Mouse (Mus musculus): Measurements from ENCODE around the gene Hspa12a.

Hspa12a gene

DNA sequence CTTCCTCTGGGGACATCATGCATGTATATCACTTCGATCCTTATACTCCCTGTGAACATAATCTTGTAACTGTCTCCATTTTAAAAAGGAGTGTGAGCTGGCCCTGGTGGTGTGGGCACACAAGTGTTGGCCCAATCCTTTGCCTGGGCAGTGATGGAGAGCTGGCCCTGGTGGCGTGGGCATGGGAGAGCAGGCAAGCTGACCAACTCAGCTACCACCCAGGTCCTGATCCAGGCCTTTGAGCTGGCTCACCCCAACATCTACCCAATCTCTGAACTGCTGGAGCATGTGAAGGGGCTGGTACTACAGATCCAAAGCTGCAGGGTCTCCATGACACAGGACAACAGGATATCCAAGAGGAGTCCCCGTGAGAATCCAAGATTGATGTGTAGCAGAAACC, 120.2 kb downstream of the Hspa12a start:
- no peak for DNase-seq (ENCODE audit: low spot score in 2 of 2)

DNA sequence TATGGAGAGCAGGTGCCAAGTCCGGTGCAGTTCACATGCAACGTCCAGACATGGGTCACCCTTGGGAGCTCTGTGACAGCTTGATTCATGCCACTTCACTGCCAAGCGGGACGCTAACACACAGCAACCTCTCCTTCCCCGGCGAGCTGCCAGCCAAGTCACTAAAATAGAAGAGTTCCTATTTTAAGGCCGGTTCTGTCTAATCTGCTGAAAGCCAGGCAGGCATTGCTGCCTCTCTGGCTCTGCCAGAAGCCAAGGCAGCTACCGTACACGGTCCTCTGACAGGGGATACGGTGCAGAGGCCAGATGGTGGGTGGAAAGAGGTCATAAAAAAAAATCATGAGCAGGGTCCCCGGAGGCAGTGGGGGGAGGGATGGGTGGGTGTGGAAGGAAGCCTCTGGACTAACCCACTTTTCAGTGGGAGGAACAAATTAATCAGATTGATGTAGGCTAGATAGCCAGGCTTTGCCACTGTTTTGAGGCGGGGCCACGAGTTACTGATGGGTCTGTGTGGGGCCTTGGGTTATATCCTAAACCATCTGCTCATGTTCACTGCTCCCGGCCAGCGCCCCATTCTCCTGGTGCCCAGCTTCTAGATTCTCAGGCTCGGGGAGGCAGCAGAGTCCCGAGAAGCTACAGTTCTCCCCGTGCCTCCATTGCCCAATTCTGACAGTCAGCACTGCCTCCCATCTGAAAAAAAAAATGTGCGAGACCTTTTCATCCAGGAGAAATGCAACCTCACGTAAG, 120.8 kb downstream of the Hspa12a start:
- DNase-seq (ENCODE audit: low spot score in 2 of 2), result no peak

DNA sequence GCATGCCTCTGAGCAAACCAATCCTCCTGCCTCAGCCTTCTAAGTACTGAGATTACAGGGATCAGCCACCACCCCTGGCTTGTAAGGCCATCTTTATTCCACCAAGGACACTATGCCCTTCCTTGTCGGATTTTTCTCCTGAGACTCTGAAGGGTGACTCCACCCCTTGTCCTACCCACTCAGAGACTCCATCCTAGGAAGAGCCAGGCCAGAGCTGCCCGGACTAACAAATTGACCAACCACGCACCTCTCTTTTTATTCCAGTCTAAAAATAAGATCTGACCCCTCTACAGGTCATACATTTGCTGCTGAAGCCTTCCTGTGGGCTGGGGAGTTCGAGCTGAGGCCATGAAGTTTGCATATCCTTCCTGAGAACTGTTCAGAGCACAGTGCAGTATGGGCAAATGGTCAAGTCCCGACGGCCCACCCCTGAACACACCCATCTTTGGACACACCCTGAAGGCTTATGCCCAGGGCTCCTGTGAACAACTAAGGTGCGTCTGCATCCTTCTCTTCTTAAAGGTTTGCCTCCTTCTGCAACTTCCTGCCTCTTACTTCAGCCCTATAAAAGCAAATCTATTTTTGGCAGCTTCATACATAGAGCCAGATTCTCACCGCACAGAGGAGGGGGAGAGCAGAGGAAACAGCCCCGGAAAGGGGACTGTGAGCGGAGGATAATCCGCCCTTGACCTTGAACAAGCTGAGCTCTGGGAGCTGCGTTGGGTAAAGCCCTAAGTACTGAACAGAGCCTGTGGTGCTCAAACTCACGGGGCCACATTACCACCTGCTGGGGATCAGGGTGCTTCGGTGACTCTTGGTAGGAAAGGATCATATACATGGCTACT, 124.7 kb downstream of the Hspa12a start:
- peak; percentile 30 to 36 for DNase-seq (ENCODE audit: low spot score in 2 of 2)

- DNase-seq (ENCODE audit: low spot score in 2 of 2), result no peak
Observed at GRCm38 (mm10) chr19:58817398-58817797, 126.1 kb downstream of the Hspa12a start.

- DNase-seq (ENCODE audit: low spot score in 2 of 2), result no peak
Observed at GRCm38 (mm10) chr19:58816453-58817041, 126.9 kb downstream of the Hspa12a start.

DNA sequence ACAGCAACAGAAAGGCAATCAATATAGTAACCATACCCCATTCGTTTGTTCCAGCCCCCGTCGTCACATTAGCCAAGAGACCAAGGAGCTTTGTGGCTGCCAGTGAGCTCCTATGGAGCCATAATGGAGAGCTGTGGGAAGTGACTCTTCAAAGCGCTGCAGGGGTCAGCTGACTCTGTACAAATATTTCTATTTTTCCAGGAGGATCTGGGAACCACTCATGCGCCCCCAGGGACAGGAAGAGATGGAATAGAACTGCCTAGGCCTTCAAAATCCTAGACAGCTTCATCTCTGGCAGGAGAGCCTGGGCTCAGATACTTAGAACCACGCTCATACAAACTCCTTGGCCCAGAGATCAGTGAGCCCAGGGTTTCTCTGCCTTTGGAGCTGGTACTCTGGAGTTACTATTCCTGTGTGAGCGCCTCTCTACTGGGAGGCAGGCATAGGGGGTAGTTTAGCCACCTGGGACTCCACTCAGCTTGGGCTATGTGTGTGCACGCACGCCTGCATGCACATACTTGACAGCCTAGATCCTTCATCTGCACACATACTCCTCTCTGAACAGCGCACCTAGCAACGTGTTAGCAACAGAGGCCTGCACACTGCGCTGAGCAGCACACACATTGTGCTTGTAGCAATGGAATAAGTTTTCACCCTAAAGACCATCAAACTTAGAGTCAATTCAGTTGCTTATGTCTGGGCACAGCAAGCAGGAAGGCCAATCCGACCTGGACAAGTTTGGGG, 128.1 kb downstream of the Hspa12a start:
- no peak for DNase-seq (ENCODE audit: low spot score in 2 of 2)

DNA sequence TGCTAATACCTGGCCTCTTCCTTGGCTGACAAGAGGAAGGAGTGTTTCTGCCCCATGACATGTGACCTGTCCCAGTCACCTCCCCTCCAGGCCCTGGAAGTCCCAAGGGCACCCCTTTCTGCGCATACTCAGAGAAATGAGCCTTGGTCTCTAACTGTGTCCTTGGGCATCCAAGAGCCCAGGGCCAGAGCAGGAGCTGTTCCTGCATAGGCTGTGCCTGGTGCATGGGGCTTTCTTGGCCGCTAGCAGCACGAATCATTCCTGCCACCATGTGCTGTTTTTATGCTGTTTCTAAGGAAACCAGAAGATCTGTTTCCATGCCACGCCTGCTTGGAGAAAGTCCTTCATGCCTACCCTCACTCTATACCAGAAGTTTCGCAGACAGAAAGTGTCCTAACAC, 132.9 kb downstream of the Hspa12a start:
- DNase-seq (ENCODE audit: low spot score in 2 of 2), result no peak

- DNase-seq (ENCODE audit: low spot score in 2 of 2), result no peak
Observed at GRCm38 (mm10) chr19:58808864-58809263, 134.6 kb downstream of the Hspa12a start.

GRCm38 (mm10) chr19:58806364-58806763, 137.1 kb downstream of the Hspa12a start:
- peak; percentile 28 to 36 for DNase-seq (ENCODE audit: low spot score in 2 of 2)

DNA sequence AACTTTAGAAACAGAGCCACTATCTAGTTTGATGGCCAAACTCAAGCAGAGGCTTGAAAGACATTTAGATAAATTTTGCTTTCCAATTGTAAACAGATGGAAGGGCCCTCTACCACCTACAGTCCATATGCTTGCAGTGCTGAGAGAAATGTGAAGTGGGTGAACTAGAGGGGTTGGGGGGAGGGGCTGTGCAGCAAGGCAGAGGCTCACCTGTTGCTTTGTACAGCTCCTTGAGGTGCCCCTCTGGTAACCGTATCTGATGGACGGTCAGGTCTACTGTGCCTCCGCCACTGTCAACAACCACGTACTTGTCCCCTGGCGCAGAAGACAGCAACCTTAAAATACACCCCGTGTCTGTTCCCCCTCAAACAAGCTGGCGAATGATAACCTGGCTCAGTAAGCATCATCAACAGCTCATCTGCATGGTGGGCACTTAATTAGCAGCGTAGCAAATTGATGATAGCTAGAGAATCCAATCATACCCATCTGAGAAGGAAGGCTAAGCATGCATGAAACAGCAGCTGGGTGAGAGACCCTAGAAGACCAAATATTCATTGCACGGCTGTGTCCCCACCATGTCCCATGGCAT, 138.2 kb downstream of the Hspa12a start:
- no peak for DNase-seq (ENCODE audit: low spot score in 2 of 2)

DNA sequence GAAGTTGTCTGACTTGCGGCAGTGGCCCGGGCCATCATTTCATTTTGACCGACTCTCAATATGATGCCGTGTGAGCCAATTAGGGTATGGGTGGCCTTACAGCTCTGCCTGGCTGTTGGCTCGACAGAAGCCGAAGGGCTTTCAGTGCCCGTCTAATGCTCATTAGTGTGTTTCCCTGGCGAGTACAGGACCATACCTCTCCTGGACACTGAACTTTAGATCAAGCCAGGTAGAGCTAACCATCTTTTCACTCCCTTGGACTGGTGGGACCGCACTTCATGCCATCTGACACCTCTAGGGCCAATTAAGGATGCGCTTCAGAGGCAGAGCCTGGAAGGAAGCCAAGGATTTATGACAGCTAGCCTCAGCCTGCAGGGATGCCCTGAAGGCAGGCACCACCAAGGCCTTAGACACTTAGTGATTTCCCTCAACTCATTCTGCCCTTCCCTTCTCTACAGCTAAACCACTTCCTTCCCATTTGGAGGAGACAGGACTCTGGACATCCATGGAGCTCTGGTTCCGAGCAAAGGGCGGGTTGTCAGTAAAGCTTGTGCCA, 148.3 kb downstream of the Hspa12a start:
- no peak for DNase-seq (ENCODE audit: low spot score in 2 of 2)

DNA sequence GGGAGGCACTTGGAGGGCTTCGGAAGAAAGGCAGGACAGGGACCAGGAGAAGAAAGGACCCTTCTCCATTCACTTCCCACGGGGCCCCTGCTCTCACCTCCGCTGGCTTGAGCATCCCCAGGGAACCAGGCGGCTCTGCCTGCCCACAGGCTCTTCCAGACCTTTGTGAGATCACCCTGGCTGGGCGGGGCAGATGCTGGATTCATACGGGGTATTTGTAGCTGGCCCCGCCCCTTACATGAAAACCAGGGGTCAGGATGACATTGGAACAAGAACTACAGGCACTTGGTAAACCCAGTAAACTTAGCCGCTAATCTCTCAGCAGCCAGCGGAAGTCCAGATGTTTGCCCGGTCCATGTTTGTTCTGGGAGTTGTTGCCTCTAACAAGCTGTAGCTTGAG, 149.2 kb downstream of the Hspa12a start, which contains the start of gene 1700019N19Rik:
TSS of gene 1700019N19Rik (minus strand) at position 178 of the 400 bp plus-strand sequence.
- DNase-seq (ENCODE audit: low spot score in 2 of 2), result no peak

- DNase-seq (ENCODE audit: low spot score in 2 of 2), result no peak
Observed at GRCm38 (mm10) chr19:58789194-58789593, 154.3 kb downstream of the Hspa12a start.

DNA sequence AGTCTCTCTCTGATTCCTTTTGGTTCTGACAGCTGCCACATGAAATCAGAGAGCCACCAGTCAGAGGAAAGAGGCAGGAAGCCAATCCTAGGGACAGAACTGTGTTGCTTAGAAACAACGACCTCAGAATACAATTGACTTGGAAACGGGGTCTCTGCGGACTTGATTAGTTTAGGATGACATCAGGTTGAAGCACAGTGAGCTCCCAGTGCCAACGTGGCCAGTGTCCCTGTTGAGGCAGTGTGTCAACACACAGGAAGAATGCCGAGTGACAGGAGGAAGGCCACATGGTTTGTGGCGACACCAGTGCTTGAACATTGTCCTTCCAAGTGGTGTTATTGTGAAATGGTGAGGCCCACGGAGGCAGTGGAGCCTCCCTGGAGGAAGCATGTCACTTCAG, 159.5 kb downstream of the Hspa12a start:
- no peak for DNase-seq (ENCODE audit: low spot score in 2 of 2)

GRCm38 (mm10) chr19:58781566-58781965, 161.9 kb downstream of the Hspa12a start:
- no peak for DNase-seq (ENCODE audit: low spot score in 2 of 2)

DNA sequence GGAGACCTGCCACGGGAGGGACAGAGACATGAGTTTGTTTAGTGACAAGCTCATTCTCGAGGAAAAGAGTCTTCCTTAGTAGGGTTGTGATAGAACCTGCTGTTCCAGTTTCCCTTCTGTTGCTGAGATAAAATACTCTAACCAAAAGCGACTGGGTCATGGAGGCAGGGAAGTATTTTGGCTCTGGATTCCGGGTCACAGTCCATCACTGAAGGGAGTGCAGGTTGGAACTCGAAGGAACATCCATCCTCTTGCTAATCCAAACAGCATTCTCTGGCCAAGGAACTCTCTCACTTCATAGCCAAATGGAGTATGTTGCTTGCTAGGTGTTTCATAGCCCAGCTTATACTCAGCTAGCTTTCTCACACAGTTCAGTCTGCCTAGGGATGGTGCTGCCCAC, 167.0 kb downstream of the Hspa12a start:
- no peak for DNase-seq (ENCODE audit: low spot score in 2 of 2)

DNA sequence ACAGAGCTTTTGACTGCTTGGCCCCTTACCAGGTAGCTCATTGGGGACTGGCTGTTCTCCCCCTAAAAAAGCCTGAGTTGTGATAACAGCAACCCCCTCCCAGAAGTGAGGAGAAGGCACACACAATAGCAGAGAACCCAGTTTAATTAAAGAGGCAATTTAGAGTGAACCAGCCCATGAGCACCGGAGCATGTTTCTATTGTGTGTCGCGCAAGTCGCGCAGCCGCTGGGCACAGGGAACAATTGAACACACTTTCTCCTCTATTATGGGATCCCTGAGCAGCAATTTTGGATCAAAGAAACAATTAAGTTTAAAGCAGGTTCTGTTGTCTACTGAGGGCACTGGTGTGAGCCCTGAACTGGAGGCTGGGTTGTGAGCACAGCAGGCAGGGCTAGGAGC, 176.1 kb downstream of the Hspa12a start:
- no peak for DNase-seq (ENCODE audit: low spot score in 2 of 2)

DNA sequence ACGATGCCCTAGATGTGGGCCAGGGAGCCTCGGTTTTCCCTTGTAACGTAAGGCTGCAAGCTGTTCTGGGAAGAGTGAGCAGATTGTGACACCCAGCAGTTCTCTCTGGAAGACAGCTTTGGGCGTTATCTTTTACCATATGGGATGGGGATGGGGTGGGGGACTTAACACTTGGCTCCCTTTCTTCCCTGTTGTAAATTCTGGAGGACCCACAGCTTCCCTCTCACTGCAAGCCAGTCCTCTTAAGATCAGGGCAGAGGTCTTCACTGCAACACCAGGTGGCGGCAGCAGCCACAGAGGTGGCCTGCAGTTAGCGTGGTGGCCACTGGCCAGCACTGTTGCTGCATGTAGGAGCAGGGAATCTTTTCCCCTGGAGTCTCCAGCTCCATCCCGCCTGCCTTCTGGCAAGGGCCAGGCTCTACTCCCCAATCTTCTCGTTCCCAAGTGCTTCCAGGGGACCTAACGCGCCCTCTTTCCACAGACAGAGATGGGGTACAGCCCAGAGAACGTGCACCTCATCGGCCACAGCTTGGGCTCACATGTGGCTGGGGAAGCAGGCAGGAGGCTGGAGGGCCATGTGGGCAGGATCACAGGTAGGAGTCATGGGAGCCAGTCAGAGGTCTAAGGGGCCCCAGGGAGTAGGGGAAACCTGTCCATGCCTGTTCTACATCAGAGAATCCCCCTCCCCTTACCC, 180.5 kb downstream of the Hspa12a start:
- DNase-seq (ENCODE audit: low spot score in 2 of 2), result no peak

DNA sequence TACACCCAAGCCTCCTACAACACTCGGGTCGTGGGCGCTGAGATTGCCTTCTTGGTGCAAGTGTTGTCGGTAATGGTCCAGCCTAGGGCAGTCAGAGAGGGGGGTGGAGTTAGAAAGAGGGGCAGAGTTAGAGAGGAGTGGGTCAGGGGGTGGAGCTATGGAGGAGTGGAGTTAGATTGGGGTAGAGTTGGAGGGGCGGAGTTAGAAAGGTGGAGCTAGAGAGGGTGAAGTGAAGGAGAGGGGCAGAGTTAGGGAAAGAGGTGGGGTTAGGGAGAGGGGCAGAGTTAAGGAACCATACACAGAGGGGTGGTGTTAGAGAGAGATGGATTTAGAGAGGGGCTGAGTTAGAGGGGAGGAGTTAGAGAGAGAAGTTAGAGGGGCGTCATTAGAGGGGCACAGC, 181.1 kb downstream of the Hspa12a start:
- DNase-seq (ENCODE audit: low spot score in 2 of 2), result no peak

DNA sequence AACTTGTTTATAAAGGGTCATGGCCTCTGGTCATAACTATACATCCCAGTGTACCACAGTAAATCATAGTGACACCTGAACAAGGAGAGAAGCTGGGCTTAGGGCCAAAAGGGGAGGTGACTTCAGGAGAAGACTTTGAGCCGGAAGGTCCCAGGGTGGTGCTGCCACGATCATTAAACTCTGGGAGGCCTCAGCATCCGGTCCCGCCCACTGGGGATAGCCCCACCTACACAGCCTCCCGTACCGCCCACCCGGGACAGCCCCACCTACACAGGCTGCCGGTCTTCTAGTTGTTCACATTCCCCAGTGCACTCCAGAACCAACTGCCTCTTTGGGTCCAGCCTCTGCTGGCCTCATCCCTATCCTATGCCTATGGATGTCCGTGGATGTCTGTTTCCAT, 184.0 kb downstream of the Hspa12a start, which contains the start of gene Pnliprp2:
TSS of gene Pnliprp2 (plus strand) at position 297 of the 400 bp plus-strand sequence.
- no peak for DNase-seq (ENCODE audit: low spot score in 2 of 2)

Measured in spleen, postnatal 36 days (tissue).